Mouse (Mus musculus) lung, embryonic 16.5 days (tissue): ENCODE measurements around the gene Fam151a. TPM values are rescaled to one million over a fixed set of nuclear protein-coding genes. Genes with fewer than 3 reads are reported as not detected.

Experiments
- polyA plus RNA-seq: library from polyadenylated mRNA; unstranded; fragments of >200 nt; fragmentation: Nextera tagmentation; extraction: Ambion mirVana; gene quantifications from 2 replicates; pipeline ENCODE4 v1.2.1, GENCODE M21; 2015

Fam151a gene
- polyA plus RNA-seq, 1 experiment from 2014 or later: 0.30 TPM

Other genes starting within 250 kb of the Fam151a start
- gene Bsnd, start 241.6 kb upstream of the Fam151a start, polyA plus RNA-seq: not detected in 2 replicates
- 2.0 and 2.9 TPM in 2 replicates for gene Dhcr24, start 172.9 kb upstream of the Fam151a start, polyA plus RNA-seq
- gene Lexm, start 116.6 kb upstream of the Fam151a start, polyA plus RNA-seq: not detected in 2 replicates
- gene Ttc22, start 111.5 kb upstream of the Fam151a start, polyA plus RNA-seq: 1.2 and 1.8 TPM in 2 replicates
- 12.2 and 13.2 TPM in 2 replicates for gene Pars2, start 82.8 kb upstream of the Fam151a start, polyA plus RNA-seq
- 89.7 and 92.3 TPM in 2 replicates for gene Ttc4, start 54.9 kb upstream of the Fam151a start, polyA plus RNA-seq
- gene Mroh7, start 3.0 kb upstream of the Fam151a start, polyA plus RNA-seq: 0.13 TPM in 1 of 2 replicates, not detected in the other
- gene Acot11, start 71.1 kb downstream of the Fam151a start, polyA plus RNA-seq: 2.1 and 2.4 TPM in 2 replicates
- 49.5 and 61.7 TPM in 2 replicates for gene Ssbp3, start 176.8 kb downstream of the Fam151a start, polyA plus RNA-seq